Mouse (Mus musculus) kidney, embryonic 15.5 days (tissue): ENCODE measurements around the gene Gm4952. TPM values are rescaled to one million over a fixed set of nuclear protein-coding genes. Genes with fewer than 3 reads are reported as not detected.
A peak's percentile ranks its signal among the peaks of the same experiment; 100 is the strongest.

ENCODE experiments used
- ATAC-seq: fragments of 200-750 bp; cut with Nextera tagmentation; replicated peaks from 2 replicates; pipeline ENCODE4 v1.8.0; 2017; ENCODE audit warnings: moderate TSS enrichment; ENCODE audit not compliant: low FRiP score
- H3K27ac ChIP-seq: fragments of 300-500 bp; sonication (generic); 2 replicates; pipeline ENCODE4 v1.5.1; 2015; ENCODE audit warnings: mild to moderate bottlenecking, inconsistent platforms
- H3K27me3 ChIP-seq: fragments of 300-500 bp; sonication (generic); 2 replicates; pipeline ENCODE4 v1.6.1; 2015; ENCODE audit warnings: inconsistent platforms
- H3K36me3 ChIP-seq: fragments of 300-500 bp; sonication (generic); 2 replicates; pipeline ENCODE4 v1.6.1; 2015; ENCODE audit warnings: inconsistent platforms
- H3K4me1 ChIP-seq: fragments of 300-500 bp; sonication (generic); 2 replicates; pipeline ENCODE4 v1.6.1; 2015; ENCODE audit warnings: inconsistent platforms
- H3K4me2 ChIP-seq: fragments of 300-500 bp; sonication (generic); 2 replicates; pipeline ENCODE4 v1.6.1; 2015; ENCODE audit warnings: moderate library complexity, mild to moderate bottlenecking, inconsistent platforms
- H3K4me3 ChIP-seq: fragments of 300-500 bp; sonication (generic); replicated peaks from 2 replicates; pipeline ENCODE4 v1.5.1; 2015; ENCODE audit warnings: mild to moderate bottlenecking, inconsistent platforms
- H3K9ac ChIP-seq: fragments of 300-500 bp; sonication (generic); 2 replicates; pipeline ENCODE4 v1.6.1; 2015; ENCODE audit warnings: mild to moderate bottlenecking, inconsistent platforms
- H3K9me3 ChIP-seq: fragments of 300-500 bp; sonication (generic); replicated peaks from 2 replicates; pipeline ENCODE4 v1.6.1; 2016; ENCODE audit warnings: inconsistent platforms
- WGBS: fragments of 180-500 bp; shearing (Covaris S2); methylation state at CpG from one replicate; pipeline ENCODE4 v1.1.7; 2015; ENCODE audit warnings: mixed read lengths; 5-methylcytosine and 5-hydroxymethylcytosine counted together
- polyA plus RNA-seq: library from polyadenylated mRNA; unstranded; fragments of >200 nt; fragmentation: Nextera tagmentation; extraction: Ambion mirVana; gene quantifications from 2 replicates; pipeline ENCODE4 v1.2.1, GENCODE M21; 2015

Gene Gm4952
- polyA plus RNA-seq, 1 experiment from 2014 or later = 0.23 TPM

- no peak overlapping the region for H3K27ac ChIP-seq
- H3K4me3 ChIP-seq = no peak overlapping the region
- 81% methylated on average over 7 of the region's 7 CpGs for WGBS
- no peak overlapping the region for H3K9ac ChIP-seq
- peaks cover 19% of the 10 kb centered on the region for H3K4me1 ChIP-seq
- H3K9me3 ChIP-seq = no peaks in the 10 kb centered on the region
- H3K36me3 ChIP-seq = peaks cover 26% of the 10 kb centered on the region
- no peak for ATAC-seq
- H3K4me2 ChIP-seq = peak overlapping the region; percentile 75
- H3K27me3 ChIP-seq = no peaks in the 10 kb centered on the region
Observed at GRCm38 (mm10) chr19:12575107-12575506, 24.7 kb upstream of the Gm4952 start.

GRCm38 (mm10) chr19:12575514-12575913 is 24.3 kb upstream of the Gm4952 start:
- Histone ChIP-seq H3K36me3 (peaks cover 26% of the 10 kb centered on the region), H3K9ac (no peak overlapping the region), H3K4me1 (peaks cover 19% of the 10 kb centered on the region), H3K27ac (no peak overlapping the region), H3K4me2 (no peak overlapping the region), H3K9me3 (no peaks in the 10 kb centered on the region), H3K27me3 (no peaks in the 10 kb centered on the region), H3K4me3 (no peak overlapping the region)
- ATAC-seq = no peak
- WGBS = 90% methylated on average over 2 of the region's 2 CpGs

- H3K4me1 ChIP-seq = peaks cover 19% of the 10 kb centered on the region
- WGBS = 86% methylated on average over 2 of the region's 2 CpGs
- no peak overlapping the region for H3K4me3 ChIP-seq
- H3K27ac ChIP-seq = no peak overlapping the region
- ATAC-seq = no peak
- H3K27me3 ChIP-seq = no peaks in the 10 kb centered on the region
- H3K9me3 ChIP-seq = no peaks in the 10 kb centered on the region
- no peak overlapping the region for H3K9ac ChIP-seq
- H3K36me3 ChIP-seq = peaks cover 26% of the 10 kb centered on the region
- H3K4me2 ChIP-seq = no peak overlapping the region
Observed at GRCm38 (mm10) chr19:12576639-12577038, 23.1 kb upstream of the Gm4952 start.

GRCm38 (mm10) chr19:12585310-12585709 is 14.5 kb upstream of the Gm4952 start:
- Histone ChIP-seq H3K27ac (no peak overlapping the region), H3K9me3 (no peaks in the 10 kb centered on the region), H3K9ac (no peak overlapping the region), H3K4me1 (no peaks in the 10 kb centered on the region), H3K4me3 (no peak overlapping the region), H3K4me2 (no peak overlapping the region), H3K36me3 (peaks cover 19% of the 10 kb centered on the region), H3K27me3 (no peaks in the 10 kb centered on the region)
- 72% methylated on average over 4 of the region's 4 CpGs for WGBS
- ATAC-seq = no peak

- Histone ChIP-seq H3K9me3 (no peaks in the 10 kb centered on the region), H3K27me3 (peaks cover 4% of the 10 kb centered on the region), H3K27ac (no peak overlapping the region), H3K4me1 (peaks cover 6% of the 10 kb centered on the region), H3K4me3 (no peak overlapping the region), H3K36me3 (peaks cover 11% of the 10 kb centered on the region), H3K9ac (no peak overlapping the region), H3K4me2 (no peak overlapping the region)
- ATAC-seq = no peak
- WGBS = 9% methylated on average over 1 of the region's 1 CpGs
Observed at GRCm38 (mm10) chr19:12591908-12592307, 7.9 kb upstream of the Gm4952 start.

- ATAC-seq = no peak; the same call in 1 of the 2 replicates
- no peak overlapping the region for H3K27ac ChIP-seq
Observed at GRCm38 (mm10) chr19:12595135-12595529, 4.6 kb upstream of the Gm4952 start.

GRCm38 (mm10) chr19:12595530-12596289 is 4.1 kb upstream of the Gm4952 start:
- peaks cover 8% of the 10 kb centered on the region for H3K4me1 ChIP-seq
- under 1% methylated on average over 48 of the region's 49 CpGs for WGBS
- H3K4me3 ChIP-seq = peak overlapping the region; percentile 68
- ATAC-seq = peak; percentile 93
- H3K9ac ChIP-seq = peak overlapping the region; percentile 76
- H3K27me3 ChIP-seq = peaks cover 9% of the 10 kb centered on the region
- H3K36me3 ChIP-seq = no peaks in the 10 kb centered on the region
- H3K9me3 ChIP-seq = no peaks in the 10 kb centered on the region
- peak overlapping the region; percentile 91 for H3K27ac ChIP-seq
- peak overlapping the region; percentile 98 for H3K4me2 ChIP-seq

More at GRCm38 (mm10) chr19:12595135-12595529, 4.6 kb upstream of the Gm4952 start:
- Histone ChIP-seq H3K9ac (no peak overlapping the region), H3K27me3 (peaks cover 9% of the 10 kb centered on the region), H3K4me1 (peaks cover 8% of the 10 kb centered on the region), H3K9me3 (no peaks in the 10 kb centered on the region), H3K4me3 (peak overlapping the region; percentile 68), H3K4me2 (peak overlapping the region; percentile 98), H3K36me3 (no peaks in the 10 kb centered on the region)
- 60% methylated on average over 2 of the region's 2 CpGs for WGBS

- Histone ChIP-seq H3K36me3 (no peaks in the 10 kb centered on the region), H3K27ac (peak overlapping the region; percentile 91), H3K9me3 (no peaks in the 10 kb centered on the region), H3K9ac (peak overlapping the region; percentile 76), H3K4me3 (peak overlapping the region; percentile 68), H3K27me3 (peaks cover 9% of the 10 kb centered on the region), H3K4me1 (peaks cover 8% of the 10 kb centered on the region), H3K4me2 (peak overlapping the region; percentile 98)
- 15% methylated on average over 23 of the region's 23 CpGs for WGBS
- peak; percentile 52 for ATAC-seq
Observed at GRCm38 (mm10) chr19:12596290-12597072, 3.3 kb upstream of the Gm4952 start.

- no peak for ATAC-seq
- Histone ChIP-seq H3K27ac (no peak overlapping the region), H3K9ac (0 out of 2 replicates have a peak overlapping the region, but pooled peaks have one; percentile 76), H3K36me3 (no peaks in the 10 kb centered on the region), H3K4me2 (peak overlapping the region; percentile 98), H3K27me3 (peaks cover 9% of the 10 kb centered on the region), H3K4me1 (peaks cover 8% of the 10 kb centered on the region), H3K4me3 (peak overlapping the region; percentile 68), H3K9me3 (no peaks in the 10 kb centered on the region)
- whole genome bisulfite sequencing = 48% methylated on average over 3 of the region's 3 CpGs
Observed at GRCm38 (mm10) chr19:12597073-12597405, 2.7 kb upstream of the Gm4952 start.

- H3K4me1 ChIP-seq = peaks cover 8% of the 10 kb centered on the region
- no peak overlapping the region for H3K4me3 ChIP-seq
- H3K9ac ChIP-seq = no peak overlapping the region
- no peak overlapping the region for H3K27ac ChIP-seq
- no peaks in the 10 kb centered on the region for H3K9me3 ChIP-seq
- H3K27me3 ChIP-seq = peaks cover 9% of the 10 kb centered on the region
- WGBS = 64% methylated on average over 3 of the region's 3 CpGs
- no peak for ATAC-seq
- no peaks in the 10 kb centered on the region for H3K36me3 ChIP-seq
- no peak overlapping the region for H3K4me2 ChIP-seq
Observed at GRCm38 (mm10) chr19:12598674-12599073, 1.1 kb upstream of the Gm4952 start.

- Histone ChIP-seq H3K27ac (no peak overlapping the region), H3K9me3 (no peaks in the 10 kb centered on the region), H3K4me3 (no peak overlapping the region), H3K9ac (no peak overlapping the region), H3K4me1 (peaks cover 8% of the 10 kb centered on the region), H3K4me2 (no peak overlapping the region), H3K36me3 (no peaks in the 10 kb centered on the region), H3K27me3 (peaks cover 5% of the 10 kb centered on the region; the same call in 1 of the 2 replicates)
- 46% methylated on average over 2 of the region's 2 CpGs for WGBS
- ATAC-seq = no peak
Observed at GRCm38 (mm10) chr19:12600684-12601480, 1.1 kb downstream of the Gm4952 start.

GRCm38 (mm10) chr19:12608336-12608735 is 8.6 kb downstream of the Gm4952 start:
- peak; percentile 73 for ATAC-seq
- H3K27ac ChIP-seq = no peak overlapping the region

More at GRCm38 (mm10) chr19:12608336-12608735, 8.6 kb downstream of the Gm4952 start:
- Histone ChIP-seq H3K4me2 (no peak overlapping the region), H3K9me3 (no peaks in the 10 kb centered on the region), H3K4me1 (no peaks in the 10 kb centered on the region), H3K9ac (no peak overlapping the region), H3K36me3 (no peaks in the 10 kb centered on the region), H3K27me3 (no peaks in the 10 kb centered on the region), H3K4me3 (no peak overlapping the region)
